Mouse (Mus musculus): Measurements from ENCODE around the gene Col24a1.

- no peak for TF ChIP-seq CTCF (IDR thresholded peaks at IDR 0.05; ENCODE audit: borderline replicate concordance, insufficient read depth, low read length)
- no peak for TF ChIP-seq POLR2A (IDR thresholded peaks at IDR 0.05; ENCODE audit: low read depth, low read length)
Observed at GRCm38 (mm10) chr3:145348690-145349089, 56.4 kb downstream of the Col24a1 start.
